Mouse (Mus musculus) T-helper 17 cell (primary cell): ENCODE results near the gene Olfr552.
"Not testable (repeated sequence)": the region's sequence is repeated elsewhere in the genome, so short reads cannot be mapped to it uniquely, and the experiment has no call there.

Experiments used
- in situ Hi-C, 2 experiments: fragments of 300-600 bp; cut with MboI, MseI; formaldehyde crosslinking; loops; 1 replicate in 1 of 2; 2 replicates in 1 of 2; pipeline ENCODE4 v1.15.1; 2025; ENCODE audit warnings: high pct_unique_total_duplicates in 2 of 2

Olfr552 gene

DNA sequence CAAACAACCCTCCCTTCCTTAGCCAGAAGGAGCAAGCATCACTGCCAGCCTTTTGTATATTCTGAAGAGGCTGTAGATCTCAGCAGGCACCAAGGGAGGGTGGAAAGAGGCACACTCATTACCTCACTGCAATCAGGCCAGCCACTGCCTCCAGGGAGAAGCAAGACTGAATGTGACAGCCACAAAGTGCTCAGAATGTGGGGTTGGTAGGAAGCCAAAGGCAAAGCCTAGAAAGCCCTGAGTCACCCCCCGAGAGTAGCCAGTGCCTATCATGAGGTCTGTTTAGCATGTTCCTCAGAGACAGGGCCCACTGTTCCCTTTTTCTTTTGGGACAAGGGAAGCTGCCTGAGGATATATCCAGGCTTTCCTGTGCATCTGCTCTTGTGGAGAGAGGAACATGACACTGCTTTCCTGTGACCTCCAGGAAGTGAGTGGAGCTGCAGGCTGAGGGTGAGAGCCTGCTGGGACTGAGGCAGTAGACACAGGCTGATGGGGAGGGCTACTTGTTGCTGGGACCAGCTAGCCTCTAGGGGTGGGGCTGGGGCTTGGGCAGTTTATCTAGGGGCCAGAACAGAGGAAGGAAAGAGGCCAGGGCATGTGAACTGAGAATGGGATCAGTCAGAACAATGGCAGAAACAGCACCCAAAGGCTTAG lies at the start of gene Olfr552:
TSS of gene Olfr552 (plus strand) at position 393 of the 654 bp plus-strand sequence.
- in situ Hi-C loops = no loop called here

DNA sequence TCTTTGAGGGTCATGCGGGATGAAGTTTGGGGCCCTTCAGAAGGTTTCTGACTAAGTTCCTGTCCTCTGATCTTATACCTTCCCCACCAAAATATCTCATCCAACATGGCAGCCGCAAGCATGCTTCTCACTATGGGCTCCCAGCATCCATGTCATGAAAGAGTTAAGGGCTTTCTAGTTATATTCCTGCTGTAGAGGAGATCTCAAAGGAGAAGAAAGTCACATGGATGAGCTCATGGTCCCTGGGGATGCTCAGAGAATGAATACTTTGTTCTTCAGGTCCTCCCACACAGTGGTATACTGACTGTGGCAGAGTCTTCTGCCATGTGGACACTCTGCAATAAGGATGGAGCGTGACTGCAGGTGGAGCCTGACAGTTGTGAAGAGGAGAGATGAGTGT lies 48.0 kb upstream of the Olfr552 start, which contains the start of gene Olfr549:
TSS of gene Olfr549 (plus strand) at position 301 of the 400 bp plus-strand sequence.
- in situ Hi-C loops = no loop called here

DNA sequence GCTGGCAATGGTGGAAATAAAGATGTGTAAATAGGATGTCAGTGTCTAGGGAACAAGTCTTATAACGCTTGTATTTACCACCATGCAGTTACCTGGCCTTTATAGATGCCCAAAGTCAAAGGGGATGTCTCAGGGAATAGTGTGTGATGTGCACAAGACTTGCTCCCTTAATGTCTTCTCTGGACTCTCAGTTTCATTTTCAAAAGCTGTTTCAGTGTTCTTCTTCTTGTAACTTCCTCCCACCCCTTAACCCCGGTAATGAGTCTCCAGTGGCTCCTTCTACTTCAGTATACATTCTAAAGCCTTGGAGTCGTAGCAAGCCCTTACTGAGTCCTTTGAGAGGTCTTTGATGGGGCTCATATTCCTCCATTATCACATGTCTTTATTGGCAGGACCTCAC lies 44.3 kb upstream of the Olfr552 start:
- in situ Hi-C loops = loop anchor here in 1 of 2 experiments (5.0 kb wide), 1 partner anchor 616 kb away; no protein-coding TSS in a partner anchor

DNA sequence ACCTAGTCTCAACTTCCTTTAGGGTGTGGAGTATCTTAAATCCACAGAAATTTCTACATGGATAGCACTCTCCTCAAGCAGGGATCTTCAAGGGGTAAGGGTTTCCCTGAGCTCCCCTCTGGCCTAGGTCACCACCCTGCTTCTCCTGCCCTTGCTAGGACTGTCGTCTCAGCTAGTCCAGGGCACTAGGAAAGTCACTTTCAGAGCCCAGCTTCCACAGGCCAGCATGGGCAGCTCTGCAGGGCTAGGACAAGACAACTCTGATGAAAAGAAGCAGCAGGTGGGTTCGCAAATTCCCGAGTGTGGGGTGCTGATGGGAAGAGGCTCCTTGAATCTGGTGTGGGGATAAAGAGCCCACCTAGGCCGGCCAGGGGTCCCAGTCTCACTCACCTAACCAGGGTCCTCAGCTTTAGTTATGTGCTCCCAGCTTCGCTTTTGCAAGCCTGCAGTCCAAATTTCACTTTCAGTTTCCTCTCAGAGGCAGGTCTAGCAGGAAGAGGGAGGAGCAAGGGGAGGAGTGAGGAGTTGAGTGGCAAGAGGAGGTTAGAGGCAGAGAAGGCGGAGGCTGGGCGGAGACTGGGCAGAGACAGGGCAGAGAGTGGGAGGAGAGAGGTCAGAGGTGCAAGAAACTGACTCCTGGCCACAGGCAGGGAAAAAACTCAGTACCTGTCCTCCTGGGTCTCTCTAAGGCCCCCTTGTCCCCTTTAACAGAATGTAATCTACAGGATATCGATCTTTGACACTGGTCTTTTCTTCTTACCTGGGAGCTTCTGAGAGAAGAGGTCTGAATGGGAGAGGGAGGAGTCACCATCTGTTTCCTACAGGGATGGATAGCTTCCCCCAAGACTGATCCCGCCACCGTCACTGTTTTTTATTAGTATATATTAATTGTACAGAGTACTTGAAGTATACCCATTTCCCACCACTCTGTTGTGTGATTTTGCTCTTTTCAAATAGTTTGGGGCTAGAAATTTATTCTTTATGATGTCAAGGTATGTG lies 32.3 kb upstream of the Olfr552 start, which contains the start of gene Trim21:
TSS of gene Trim21 (minus strand) at position 488 of the 999 bp plus-strand sequence.
- in situ Hi-C loops = loop anchor here in 1 of 2 experiments (5.0 kb wide), 1 partner anchor 53 kb away; no protein-coding TSS in a partner anchor

DNA sequence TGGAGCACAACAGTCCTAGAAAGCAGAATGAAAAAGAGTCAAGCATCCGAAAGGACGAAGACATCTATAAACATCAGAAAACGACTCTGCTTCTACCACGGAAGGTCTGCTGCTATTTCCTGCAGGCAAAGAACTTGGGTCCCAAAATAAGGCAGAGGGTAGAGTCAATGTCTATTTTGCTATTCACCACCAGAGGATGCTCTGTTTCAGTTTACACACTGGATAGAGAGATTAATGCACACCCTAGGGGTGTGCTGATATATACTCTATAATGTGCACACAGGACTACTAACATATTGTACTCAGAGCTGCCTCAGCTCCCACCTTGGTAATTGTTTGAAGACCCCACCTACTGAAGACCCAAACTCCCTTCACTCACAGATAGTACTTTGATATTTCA lies 31.4 kb upstream of the Olfr552 start:
- in situ Hi-C loops = loop anchor here in 1 of 2 experiments (5.0 kb wide), 1 partner anchor 54 kb away; no protein-coding TSS in a partner anchor

DNA sequence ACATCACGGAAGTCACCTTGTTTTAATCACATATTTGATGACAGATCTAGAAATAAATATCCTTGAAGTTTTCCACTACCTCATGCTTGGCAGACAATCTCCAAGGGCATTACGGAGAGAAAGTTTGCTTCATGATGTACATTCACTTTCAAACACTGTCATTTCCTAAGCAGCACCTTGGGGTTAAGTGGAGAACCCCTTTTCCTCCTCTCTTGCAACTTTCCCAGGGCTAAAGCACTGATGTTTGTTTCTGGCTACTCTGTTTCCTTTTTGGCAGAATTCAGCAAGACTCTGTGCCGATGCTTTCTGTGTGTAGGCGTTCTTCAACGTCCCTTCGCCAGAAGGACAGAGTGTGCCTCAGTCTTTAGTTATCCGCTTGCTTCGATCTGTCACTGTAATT lies 26.4 kb upstream of the Olfr552 start, which contains the start of gene Olfr550:
TSS of gene Olfr550 (plus strand) at position 301 of the 400 bp plus-strand sequence.
- in situ Hi-C loops = no loop called here

DNA sequence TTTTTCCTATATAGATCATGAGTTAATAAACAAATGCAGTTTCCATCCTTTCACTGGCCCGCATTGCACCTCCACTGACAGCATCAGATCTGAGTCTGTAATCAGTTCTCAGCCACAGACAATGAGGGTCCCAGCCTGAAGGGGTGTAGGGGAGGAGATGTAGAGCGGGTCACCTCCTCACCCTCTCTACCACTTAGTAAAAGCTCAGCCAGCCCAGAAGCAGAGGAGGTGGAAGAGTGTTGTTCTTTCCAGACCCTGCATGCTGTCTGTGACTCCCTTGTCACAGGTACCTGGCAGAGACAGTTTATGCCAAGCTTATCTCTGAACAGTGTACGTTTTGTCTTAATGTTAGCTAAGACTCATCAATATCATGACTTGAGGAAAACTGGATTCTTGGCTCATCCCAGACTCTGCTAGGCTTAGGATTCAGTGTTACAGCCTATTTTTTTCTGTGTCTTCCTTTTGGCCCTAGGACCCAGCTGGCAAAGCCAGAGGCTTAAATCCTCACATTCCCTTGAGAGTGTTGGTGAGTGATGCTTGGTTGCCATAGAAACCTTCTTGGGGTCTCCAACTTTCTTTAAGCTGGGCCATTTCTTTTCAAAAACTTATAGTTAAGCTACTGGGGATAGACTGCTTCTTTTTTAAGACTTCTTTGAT lies 24.3 kb upstream of the Olfr552 start:
- in situ Hi-C loops = no loop called here

DNA sequence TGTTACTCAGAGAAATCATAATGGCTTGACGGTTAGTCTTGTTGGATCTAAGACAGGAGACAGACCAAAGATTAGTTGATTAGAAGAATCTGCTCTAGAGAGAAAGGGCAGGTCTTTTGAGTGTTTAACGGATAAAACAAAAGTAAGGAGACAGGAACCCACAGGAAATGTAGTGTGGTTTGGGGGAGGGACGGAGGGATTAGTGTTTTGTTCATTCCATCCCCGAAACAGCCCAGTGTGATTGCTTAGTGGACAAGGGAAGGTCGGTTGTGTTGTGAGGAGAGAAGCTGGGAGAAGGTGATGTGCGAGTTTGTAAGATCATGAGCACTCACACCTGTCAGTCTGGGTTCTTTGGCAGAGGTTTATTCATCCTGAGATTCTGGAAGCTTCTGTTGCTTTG lies 21.6 kb upstream of the Olfr552 start:
- in situ Hi-C loops = no loop called here

DNA sequence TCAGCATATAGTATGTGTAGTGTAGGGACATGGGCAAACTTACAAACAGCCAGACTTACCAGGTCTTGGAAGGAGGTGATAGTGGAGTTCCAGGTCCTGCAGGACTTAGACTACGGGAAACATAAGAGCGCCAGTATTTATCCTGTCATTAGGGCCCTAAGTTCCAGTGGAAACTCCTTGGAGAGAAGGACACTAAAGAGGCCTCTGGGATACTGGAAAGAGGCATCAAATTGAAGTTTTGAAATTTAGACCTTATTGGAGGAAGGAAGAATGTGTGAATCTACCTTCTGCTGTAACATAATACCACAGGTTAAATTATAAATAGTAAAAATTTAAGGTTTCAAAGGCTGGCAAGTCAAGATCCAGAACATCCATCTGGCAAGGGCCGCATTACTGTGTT lies 5.8 kb upstream of the Olfr552 start, which contains the start of gene Olfr551:
TSS of gene Olfr551 (minus strand) at position 101 of the 400 bp plus-strand sequence.
- in situ Hi-C loops = no loop called here

DNA sequence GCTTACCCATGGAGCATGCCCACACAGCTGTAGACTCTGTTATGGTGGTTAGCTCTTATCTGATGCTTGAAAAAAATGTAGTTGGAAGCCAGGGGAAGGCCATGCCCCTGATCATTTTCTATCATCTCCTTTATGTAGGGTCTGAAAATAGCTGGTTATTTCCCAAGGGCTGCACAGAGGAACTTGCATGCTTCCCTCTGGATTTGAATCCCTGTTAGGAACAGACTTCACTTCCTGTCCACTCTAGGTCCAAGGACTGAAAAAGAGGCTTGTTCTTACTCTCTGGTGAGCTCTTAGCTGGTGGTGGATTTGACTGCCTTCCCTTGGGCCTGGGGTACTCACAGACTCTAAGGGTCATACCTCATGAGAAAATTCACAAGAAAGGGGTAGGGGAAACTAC lies 20.5 kb downstream of the Olfr552 start, which contains the start of gene Olfr553:
TSS of gene Olfr553 (minus strand) at position 101 of the 400 bp plus-strand sequence.
- in situ Hi-C loops = no loop called here

DNA sequence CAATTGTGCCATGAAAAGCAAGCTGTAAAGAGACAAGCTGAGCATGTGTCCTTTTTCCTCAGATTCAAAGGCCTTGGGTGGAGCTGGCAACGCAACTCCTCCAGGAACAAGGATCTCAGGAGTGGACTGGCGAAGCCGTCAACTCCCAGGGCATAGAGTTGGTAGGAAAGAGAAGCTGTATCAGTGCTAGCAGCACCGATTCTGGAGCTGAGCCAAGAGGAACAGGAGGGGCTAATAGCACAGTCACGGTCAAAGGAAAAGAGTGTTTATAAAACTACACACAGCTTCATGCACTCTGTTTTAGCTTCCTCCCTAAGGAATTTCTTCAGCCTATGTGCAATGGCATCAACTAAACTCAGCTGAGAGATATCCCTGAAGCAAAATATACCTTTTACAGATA lies 22.0 kb downstream of the Olfr552 start:
- in situ Hi-C loops = no loop called here

DNA sequence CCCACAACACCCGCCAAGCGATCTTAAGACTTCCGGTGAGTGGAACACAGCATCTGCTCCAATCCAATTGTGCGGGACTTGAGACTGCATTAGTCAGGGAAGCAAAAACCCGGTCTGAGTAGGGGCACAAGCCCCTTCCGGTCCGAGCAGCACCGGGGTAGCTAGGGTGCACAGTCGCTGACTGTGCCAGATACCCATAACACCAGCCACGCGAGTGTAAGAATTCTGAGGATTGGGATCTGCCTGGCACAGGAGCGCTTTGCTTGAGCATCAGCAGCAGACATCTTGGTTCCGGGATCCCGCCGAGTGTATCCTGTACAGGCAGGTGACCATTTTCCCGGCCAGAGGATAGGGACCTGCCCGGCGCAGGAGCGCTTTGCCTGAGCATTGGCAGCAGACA lies 22.8 kb downstream of the Olfr552 start:
- in situ Hi-C loops = not testable (repeated sequence)

DNA sequence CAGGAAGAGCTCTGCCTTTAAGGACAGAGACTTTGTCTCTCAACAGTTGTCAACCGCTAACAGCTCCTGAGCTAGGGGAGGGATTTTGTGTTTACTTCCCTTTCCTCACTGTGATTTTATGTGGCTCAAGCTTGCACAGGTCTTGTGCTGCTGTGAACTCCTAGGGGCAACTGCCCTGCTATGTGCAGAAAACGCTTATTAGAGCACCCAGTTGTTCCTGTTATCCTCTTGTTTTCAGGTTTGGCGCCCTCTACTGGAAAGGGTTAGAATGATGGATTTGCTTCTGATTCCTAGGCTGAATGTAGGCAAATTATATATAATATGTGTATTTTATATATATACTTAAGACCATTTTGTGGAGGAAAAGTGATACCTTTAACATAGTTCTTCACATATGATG lies 39.1 kb downstream of the Olfr552 start:
- in situ Hi-C loops = loop anchor here (5.0 kb wide), 1 partner anchor 124 kb away; no protein-coding TSS in a partner anchor

DNA sequence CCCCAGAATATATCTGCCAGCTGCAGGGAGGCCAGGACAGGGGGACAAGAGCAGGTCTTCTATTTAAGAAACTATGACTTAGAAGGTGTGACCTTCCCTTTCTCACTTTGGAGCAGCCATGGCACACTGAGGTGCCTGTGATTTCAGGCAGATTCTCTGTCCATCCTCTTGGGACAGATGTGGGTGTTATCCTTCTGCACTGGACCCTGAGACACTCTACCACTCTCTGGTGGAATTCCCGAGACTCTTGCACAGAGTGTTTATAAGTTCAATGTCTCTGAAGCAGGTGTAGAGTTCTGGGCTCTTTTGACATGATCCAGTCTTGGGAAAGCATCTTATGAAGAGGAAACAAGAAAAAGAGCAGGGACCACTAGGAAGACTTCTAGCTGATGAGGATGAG lies 40.6 kb downstream of the Olfr552 start, which contains the start of gene Olfr554:
TSS of gene Olfr554 (plus strand) at position 301 of the 400 bp plus-strand sequence.
- in situ Hi-C loops = loop anchor here (5.0 kb wide), 1 partner anchor 126 kb away; no protein-coding TSS in a partner anchor

DNA sequence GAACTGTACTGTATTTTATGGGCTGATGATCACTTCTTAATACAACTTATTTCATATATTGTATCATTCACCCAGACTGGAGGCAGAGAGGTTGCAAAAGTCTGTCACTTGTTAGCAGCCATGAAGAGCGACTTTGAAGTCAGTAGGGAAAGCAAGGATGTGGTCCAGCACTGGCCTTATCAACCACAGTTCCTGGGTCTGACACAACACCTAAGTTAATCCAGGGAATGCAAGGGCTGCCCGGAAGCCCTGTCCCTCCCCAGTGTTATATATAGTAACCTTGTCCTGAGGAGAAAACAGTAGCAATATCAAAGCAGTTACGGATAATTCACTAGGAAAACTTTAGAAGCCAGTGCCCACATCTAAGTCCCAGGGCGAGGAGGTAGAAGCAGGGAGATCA lies 47.4 kb downstream of the Olfr552 start:
- in situ Hi-C loops = not testable (repeated sequence)
